Mouse (Mus musculus): ENCODE data around the gene Gpd2. TPM values are rescaled to one million over a fixed set of nuclear protein-coding genes. Genes with fewer than 3 reads are reported as not detected.

Gpd2 gene
- polyA plus RNA-seq, 1 experiment from 2014 or later = 22.2 TPM

- Histone ChIP-seq H3K9me3 (ENCODE audit: control insufficient read depth, low read length) (no peaks in the 10 kb centered on the region), H3K4me2 (ENCODE audit: low read depth) (no peak overlapping the region), H3K27ac (ENCODE audit: low read depth, low read length) (no peak overlapping the region), H3K27me3 (ENCODE audit: control insufficient read depth, insufficient read depth, low read length) (no peaks in the 10 kb centered on the region), H3K9ac (ENCODE audit: low read length) (no peak overlapping the region), H3K4me3 (ENCODE audit: low read depth, low read length) (no peak overlapping the region), H3K4me1 (ENCODE audit: control insufficient read depth, insufficient read depth, low read length) (peaks cover 4% of the 10 kb centered on the region; the same call in 1 of the 2 replicates), H3K36me3 (ENCODE audit: control insufficient read depth, insufficient read depth, low read length) (no peaks in the 10 kb centered on the region)
- ATAC-seq (ENCODE audit: insufficient read depth, low FRiP score, low TSS enrichment) (no peak), DNase-seq (ENCODE audit: low spot score) (no peak)
- 41% methylated on average over 7 of the region's 7 CpGs for WGBS
These were observed 30.5 kb downstream of the Gpd2 start for GRCm38 (mm10) chr2:57267896-57268295.

- H3K9me3 ChIP-seq (ENCODE audit: control insufficient read depth, low read length) = no peaks in the 10 kb centered on the region
- no peak overlapping the region for H3K4me2 ChIP-seq (ENCODE audit: low read depth)
- H3K4me3 ChIP-seq (ENCODE audit: low read depth, low read length) = no peak overlapping the region
- DNase-seq (ENCODE audit: low spot score) (no peak), ATAC-seq (ENCODE audit: insufficient read depth, low FRiP score, low TSS enrichment) (no peak)
- peaks cover 4% of the 10 kb centered on the region; the same call in 1 of the 2 replicates for H3K4me1 ChIP-seq (ENCODE audit: control insufficient read depth, insufficient read depth, low read length)
- H3K36me3 ChIP-seq (ENCODE audit: control insufficient read depth, insufficient read depth, low read length) = no peaks in the 10 kb centered on the region
- H3K9ac ChIP-seq (ENCODE audit: low read length) = no peak overlapping the region
- no peaks in the 10 kb centered on the region for H3K27me3 ChIP-seq (ENCODE audit: control insufficient read depth, insufficient read depth, low read length)
- 89% methylated on average over 3 of the region's 3 CpGs for WGBS
- no peak overlapping the region for H3K27ac ChIP-seq (ENCODE audit: low read depth, low read length)
These were observed 31.4 kb downstream of the Gpd2 start for GRCm38 (mm10) chr2:57268839-57269238.

- no peak for DNase-seq (ENCODE audit: low spot score)
- no peaks in the 10 kb centered on the region for H3K9me3 ChIP-seq (ENCODE audit: control insufficient read depth, low read length)
These were observed 32.4 kb downstream of the Gpd2 start for GRCm38 (mm10) chr2:57269690-57270435.

GRCm38 (mm10) chr2:57280190-57280723, 42.8 kb downstream of the Gpd2 start:
- Histone ChIP-seq H3K4me3 (ENCODE audit: low read depth, low read length) (no peak overlapping the region), H3K36me3 (ENCODE audit: control insufficient read depth, insufficient read depth, low read length) (no peaks in the 10 kb centered on the region), H3K27ac (ENCODE audit: low read depth, low read length) (no peak overlapping the region), H3K9me3 (ENCODE audit: control insufficient read depth, low read length) (no peaks in the 10 kb centered on the region), H3K27me3 (ENCODE audit: control insufficient read depth, insufficient read depth, low read length) (no peaks in the 10 kb centered on the region), H3K4me1 (ENCODE audit: control insufficient read depth, insufficient read depth, low read length) (no peaks in the 10 kb centered on the region), H3K4me2 (ENCODE audit: low read depth) (no peak overlapping the region), H3K9ac (ENCODE audit: low read length) (no peak overlapping the region)
- ATAC-seq (ENCODE audit: insufficient read depth, low FRiP score, low TSS enrichment) (no peak), DNase-seq (ENCODE audit: low spot score) (no peak)
- WGBS = 88% methylated on average over 10 of the region's 10 CpGs

More at GRCm38 (mm10) chr2:57269690-57270435, 32.4 kb downstream of the Gpd2 start:
- Histone ChIP-seq H3K4me3 (ENCODE audit: low read depth, low read length) (no peak overlapping the region), H3K27ac (ENCODE audit: low read depth, low read length) (no peak overlapping the region), H3K4me2 (ENCODE audit: low read depth) (no peak overlapping the region), H3K27me3 (ENCODE audit: control insufficient read depth, insufficient read depth, low read length) (no peaks in the 10 kb centered on the region), H3K4me1 (ENCODE audit: control insufficient read depth, insufficient read depth, low read length) (peaks cover 4% of the 10 kb centered on the region; the same call in 1 of the 2 replicates), H3K9ac (ENCODE audit: low read length) (no peak overlapping the region), H3K36me3 (ENCODE audit: control insufficient read depth, insufficient read depth, low read length) (no peaks in the 10 kb centered on the region)
- 68% methylated on average over 13 of the region's 13 CpGs for WGBS
- no peak for ATAC-seq (ENCODE audit: insufficient read depth, low FRiP score, low TSS enrichment)

- no peak overlapping the region for H3K9ac ChIP-seq (ENCODE audit: low read length)
- 93% methylated on average over 7 of the region's 7 CpGs for WGBS
- no peak overlapping the region for H3K4me2 ChIP-seq (ENCODE audit: low read depth)
- H3K4me3 ChIP-seq (ENCODE audit: low read depth, low read length) = no peak overlapping the region
- no peak for DNase-seq (ENCODE audit: low spot score)
- no peaks in the 10 kb centered on the region for H3K27me3 ChIP-seq (ENCODE audit: control insufficient read depth, insufficient read depth, low read length)
- no peaks in the 10 kb centered on the region for H3K4me1 ChIP-seq (ENCODE audit: control insufficient read depth, insufficient read depth, low read length)
- no peak overlapping the region for H3K27ac ChIP-seq (ENCODE audit: low read depth, low read length)
- no peak for ATAC-seq (ENCODE audit: insufficient read depth, low FRiP score, low TSS enrichment)
- no peaks in the 10 kb centered on the region for H3K36me3 ChIP-seq (ENCODE audit: control insufficient read depth, insufficient read depth, low read length)
- H3K9me3 ChIP-seq (ENCODE audit: control insufficient read depth, low read length) = no peaks in the 10 kb centered on the region
These were observed 46.4 kb downstream of the Gpd2 start for GRCm38 (mm10) chr2:57283791-57284190.

GRCm38 (mm10) chr2:57285197-57285596, 47.8 kb downstream of the Gpd2 start:
- Histone ChIP-seq H3K9ac (ENCODE audit: low read length) (no peak overlapping the region), H3K27me3 (ENCODE audit: control insufficient read depth, insufficient read depth, low read length) (no peaks in the 10 kb centered on the region), H3K4me1 (ENCODE audit: control insufficient read depth, insufficient read depth, low read length) (no peaks in the 10 kb centered on the region), H3K9me3 (ENCODE audit: control insufficient read depth, low read length) (no peaks in the 10 kb centered on the region), H3K36me3 (ENCODE audit: control insufficient read depth, insufficient read depth, low read length) (no peaks in the 10 kb centered on the region; the same call in 1 of the 2 replicates), H3K27ac (ENCODE audit: low read depth, low read length) (no peak overlapping the region), H3K4me2 (ENCODE audit: low read depth) (no peak overlapping the region), H3K4me3 (ENCODE audit: low read depth, low read length) (no peak overlapping the region)
- 81% methylated on average over 4 of the region's 4 CpGs for WGBS
- no peak for DNase-seq (ENCODE audit: low spot score)
- no peak for ATAC-seq (ENCODE audit: insufficient read depth, low FRiP score, low TSS enrichment)

GRCm38 (mm10) chr2:57287986-57288385, 50.6 kb downstream of the Gpd2 start:
- H3K9ac ChIP-seq (ENCODE audit: low read length) = no peak overlapping the region
- ATAC-seq (ENCODE audit: insufficient read depth, low FRiP score, low TSS enrichment) = no peak
- H3K4me3 ChIP-seq (ENCODE audit: low read depth, low read length) = no peak overlapping the region
- H3K4me2 ChIP-seq (ENCODE audit: low read depth) = no peak overlapping the region
- WGBS = 83% methylated on average over 1 of the region's 1 CpGs
- no peak for DNase-seq (ENCODE audit: low spot score)
- no peaks in the 10 kb centered on the region for H3K4me1 ChIP-seq (ENCODE audit: control insufficient read depth, insufficient read depth, low read length)
- no peak overlapping the region for H3K27ac ChIP-seq (ENCODE audit: low read depth, low read length)
- no peaks in the 10 kb centered on the region for H3K27me3 ChIP-seq (ENCODE audit: control insufficient read depth, insufficient read depth, low read length)
- H3K36me3 ChIP-seq (ENCODE audit: control insufficient read depth, insufficient read depth, low read length) = no peaks in the 10 kb centered on the region; the same call in 1 of the 2 replicates
- no peaks in the 10 kb centered on the region for H3K9me3 ChIP-seq (ENCODE audit: control insufficient read depth, low read length)

GRCm38 (mm10) chr2:57293571-57293970, 56.1 kb downstream of the Gpd2 start:
- DNase-seq (ENCODE audit: low spot score) (no peak), ATAC-seq (ENCODE audit: insufficient read depth, low FRiP score, low TSS enrichment) (no peak)
- Histone ChIP-seq H3K27ac (ENCODE audit: low read depth, low read length) (no peak overlapping the region), H3K36me3 (ENCODE audit: control insufficient read depth, insufficient read depth, low read length) (no peaks in the 10 kb centered on the region; the same call in 1 of the 2 replicates), H3K9ac (ENCODE audit: low read length) (no peak overlapping the region), H3K9me3 (ENCODE audit: control insufficient read depth, low read length) (no peaks in the 10 kb centered on the region), H3K4me2 (ENCODE audit: low read depth) (no peak overlapping the region), H3K4me3 (ENCODE audit: low read depth, low read length) (no peak overlapping the region), H3K27me3 (ENCODE audit: control insufficient read depth, insufficient read depth, low read length) (no peaks in the 10 kb centered on the region), H3K4me1 (ENCODE audit: control insufficient read depth, insufficient read depth, low read length) (no peaks in the 10 kb centered on the region)
- 85% methylated on average over 2 of the region's 2 CpGs for WGBS

GRCm38 (mm10) chr2:57296069-57296468, 58.6 kb downstream of the Gpd2 start:
- no peaks in the 10 kb centered on the region for H3K4me1 ChIP-seq (ENCODE audit: control insufficient read depth, insufficient read depth, low read length)
- no peak overlapping the region for H3K27ac ChIP-seq (ENCODE audit: low read depth, low read length)
- H3K4me2 ChIP-seq (ENCODE audit: low read depth) = no peak overlapping the region
- no peak for ATAC-seq (ENCODE audit: insufficient read depth, low FRiP score, low TSS enrichment)
- DNase-seq (ENCODE audit: low spot score) = no peak
- H3K9me3 ChIP-seq (ENCODE audit: control insufficient read depth, low read length) = no peaks in the 10 kb centered on the region
- no peak overlapping the region for H3K9ac ChIP-seq (ENCODE audit: low read length)
- H3K36me3 ChIP-seq (ENCODE audit: control insufficient read depth, insufficient read depth, low read length) = no peaks in the 10 kb centered on the region
- no peak overlapping the region for H3K4me3 ChIP-seq (ENCODE audit: low read depth, low read length)
- H3K27me3 ChIP-seq (ENCODE audit: control insufficient read depth, insufficient read depth, low read length) = no peaks in the 10 kb centered on the region
- 87% methylated on average over 4 of the region's 4 CpGs for WGBS
